Mouse (Mus musculus) heart, adult 2 months (tissue): ENCODE measurements around the gene Slco4a1. TPM values are rescaled to one million over a fixed set of nuclear protein-coding genes. Genes with fewer than 3 reads are reported as not detected.

Experiments
- DNase-seq, 2 experiments: peaks; one replicate each; pipeline ENCODE4 v3.0.0; 2021
- H3K27ac ChIP-seq: fragments of 200-600 bp; 2 replicates; pipeline ENCODE4 v1.8.1; 2022
- H3K27me3 ChIP-seq: fragments of 200-500 bp; 2 replicates; pipeline ENCODE4 v1.6.1; 2012; ENCODE audit warnings: mild to moderate bottlenecking, low read length, inconsistent platforms, mixed read lengths; ENCODE audit not compliant: control insufficient read depth, insufficient read depth
- H3K36me3 ChIP-seq: fragments of 200-500 bp; 2 replicates; pipeline ENCODE4 v1.6.1; 2012; ENCODE audit warnings: low read length, inconsistent platforms; ENCODE audit not compliant: control insufficient read depth, insufficient read depth
- H3K4me1 ChIP-seq: fragments of 200-500 bp; 2 replicates; pipeline ENCODE4 v1.6.1; 2011; ENCODE audit warnings: low read length; ENCODE audit not compliant: control insufficient read depth, insufficient read depth
- H3K4me3 ChIP-seq: fragments of 200-600 bp; 2 replicates; pipeline ENCODE4 v1.8.1; 2022
- H3K79me2 ChIP-seq: fragments of 200-500 bp; replicated peaks from 2 replicates; pipeline ENCODE4 v1.6.1; 2012; ENCODE audit warnings: mild to moderate bottlenecking, inconsistent platforms, low read length, moderate library complexity, mixed read lengths; ENCODE audit not compliant: control insufficient read depth, insufficient read depth
- H3K9ac ChIP-seq: fragments of 200-500 bp; 2 replicates; pipeline ENCODE4 v1.6.1; 2012; ENCODE audit warnings: low read depth, mild to moderate bottlenecking, control low read depth, inconsistent platforms, low read length, mixed read lengths
- CTCF ChIP-seq: fragments of 200-600 bp; IDR thresholded peaks from 2 replicates; pipeline ENCODE4 v1.8.1; 2022; ENCODE audit warnings: antibody characterized with exemption, mild to moderate bottlenecking, moderate library complexity
- EP300 ChIP-seq: fragments of 200-500 bp; IDR thresholded peaks from 2 replicates; pipeline ENCODE4 v1.6.1; 2011; ENCODE audit warnings: low read depth, low read length, control low read depth; ENCODE audit not compliant: insufficient read depth
- POLR2A ChIP-seq: fragments of 200-500 bp; IDR thresholded peaks from 2 replicates; pipeline ENCODE4 v1.6.1; 2011; ENCODE audit warnings: mild to moderate bottlenecking, low read depth, low read length, control low read depth; ENCODE audit not compliant: insufficient read depth
- whole genome bisulfite sequencing: fragments of 180-500 bp; shearing (Covaris S2); methylation state at CpG from one replicate; pipeline ENCODE4 v1.1.7; 2018; 5-methylcytosine and 5-hydroxymethylcytosine counted together
- intact Hi-C: fragments of 180-260 bp; cut with DNase I; formaldehyde crosslinking; loops from one replicate; pipeline ENCODE4 v1.15.1; 2025
- polyA plus RNA-seq: library from polyadenylated mRNA; depleted of rRNA; stranded (reverse); fragments of >200 nt; gene quantifications from 2 replicates; pipeline ENCODE4 v1.2.3, GENCODE M21; 2012
- total RNA-seq, 2 experiments: library from RNA; stranded (reverse); gene quantifications; 2 replicates each; pipeline ENCODE4 v1.2.3; 2021

Slco4a1 gene
- total and polyA plus RNA-seq, 3 experiments, result 0.94 TPM; not detected in 2

- TF ChIP-seq CTCF (no peak), EP300 (no peak), POLR2A (no peak)
- H3K27me3 ChIP-seq, result no peaks in the 10 kb centered on the region; the same call in 1 of the 2 replicates
- 61% methylated on average over 10 of the region's 10 CpGs for WGBS
- no peak overlapping the region for H3K9ac ChIP-seq
- intact Hi-C loops, result no loop called here
- H3K36me3 ChIP-seq, result no peaks in the 10 kb centered on the region
- no peak overlapping the region for H3K4me3 ChIP-seq
- no peaks in the 10 kb centered on the region for H3K79me2 ChIP-seq
- DNase-seq, result no peak
- H3K4me1 ChIP-seq, result no peaks in the 10 kb centered on the region
- no peak overlapping the region for H3K27ac ChIP-seq
Observed at GRCm38 (mm10) chr2:180432751-180433150, 23.3 kb upstream of the Slco4a1 start.

- Histone ChIP-seq H3K27ac (no peak overlapping the region), H3K4me3 (no peak overlapping the region), H3K9ac (no peak overlapping the region), H3K36me3 (no peaks in the 10 kb centered on the region), H3K27me3 (no peaks in the 10 kb centered on the region; the same call in 1 of the 2 replicates), H3K79me2 (no peaks in the 10 kb centered on the region), H3K4me1 (no peaks in the 10 kb centered on the region)
- WGBS, result 84% methylated on average over 7 of the region's 7 CpGs
- TF ChIP-seq POLR2A (no peak), CTCF (no peak), EP300 (no peak)
- intact Hi-C loops, result no loop called here
- no peak for DNase-seq
Observed at GRCm38 (mm10) chr2:180433350-180433749, 22.7 kb upstream of the Slco4a1 start.

GRCm38 (mm10) chr2:180435341-180435926, 20.6 kb upstream of the Slco4a1 start:
- 69% methylated on average over 4 of the region's 4 CpGs for WGBS
- no peaks in the 10 kb centered on the region for H3K4me1 ChIP-seq
- H3K27ac ChIP-seq, result no peak overlapping the region
- H3K4me3 ChIP-seq, result no peak overlapping the region
- intact Hi-C loops, result no loop called here
- no peak for TF ChIP-seq POLR2A
- TF ChIP-seq CTCF, result no peak
- TF ChIP-seq EP300, result no peak
- H3K27me3 ChIP-seq, result no peaks in the 10 kb centered on the region
- H3K36me3 ChIP-seq, result no peaks in the 10 kb centered on the region
- no peak for DNase-seq
- H3K79me2 ChIP-seq, result no peaks in the 10 kb centered on the region
- no peak overlapping the region for H3K9ac ChIP-seq

DNA sequence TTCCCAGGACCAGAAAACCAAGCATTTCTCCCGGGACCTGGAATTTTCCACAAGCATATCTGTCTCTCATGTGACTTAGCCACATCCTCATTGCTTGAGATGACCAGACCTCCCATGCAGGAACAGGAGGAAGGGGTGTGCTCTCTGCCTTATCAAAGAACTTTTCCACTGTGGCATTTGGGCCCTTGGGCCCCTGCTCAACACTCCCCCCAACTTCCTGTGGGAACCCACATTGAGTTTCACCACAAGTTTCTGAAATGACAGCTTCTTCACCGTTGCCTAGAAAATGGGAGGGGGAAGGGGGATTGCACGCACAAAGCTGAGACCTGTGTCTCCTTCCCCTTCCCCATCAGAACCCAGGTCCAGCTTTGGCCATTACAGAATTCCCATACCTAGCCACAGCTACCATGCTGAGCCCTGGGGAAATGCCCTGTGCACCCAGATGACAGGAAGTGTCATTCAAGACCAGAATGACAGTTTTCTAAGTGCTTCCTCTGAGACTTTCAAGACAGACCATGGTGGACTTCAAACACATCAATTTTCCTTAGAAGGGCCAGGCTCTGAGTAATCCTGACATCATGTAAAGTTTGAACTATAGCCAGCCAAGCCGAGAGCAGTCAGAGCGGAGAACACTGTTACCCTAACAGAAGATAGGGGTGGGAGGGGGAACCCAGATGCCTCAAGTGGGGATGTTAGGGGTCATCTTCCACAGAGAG, 18.7 kb upstream of the Slco4a1 start:
- Histone ChIP-seq H3K4me1 (peaks cover 3% of the 10 kb centered on the region), H3K36me3 (no peaks in the 10 kb centered on the region), H3K4me3 (no peak overlapping the region), H3K27me3 (no peaks in the 10 kb centered on the region), H3K9ac (no peak overlapping the region), H3K27ac (no peak overlapping the region), H3K79me2 (no peaks in the 10 kb centered on the region)
- TF ChIP-seq CTCF, result no peak
- no peak for TF ChIP-seq POLR2A
- TF ChIP-seq EP300, result no peak
- DNase-seq, result no peak
- WGBS, result 44% methylated on average over 5 of the region's 5 CpGs
- intact Hi-C loops, result no loop called here

- Histone ChIP-seq H3K27me3 (no peaks in the 10 kb centered on the region), H3K27ac (no peak overlapping the region), H3K9ac (no peak overlapping the region), H3K79me2 (no peaks in the 10 kb centered on the region), H3K4me1 (peaks cover 4% of the 10 kb centered on the region), H3K36me3 (no peaks in the 10 kb centered on the region), H3K4me3 (no peak overlapping the region)
- intact Hi-C loops, result no loop called here
- 59% methylated on average over 3 of the region's 3 CpGs for WGBS
- TF ChIP-seq CTCF, result no peak
- DNase-seq, result no peak
Observed at GRCm38 (mm10) chr2:180439791-180440190, 16.3 kb upstream of the Slco4a1 start.

DNA sequence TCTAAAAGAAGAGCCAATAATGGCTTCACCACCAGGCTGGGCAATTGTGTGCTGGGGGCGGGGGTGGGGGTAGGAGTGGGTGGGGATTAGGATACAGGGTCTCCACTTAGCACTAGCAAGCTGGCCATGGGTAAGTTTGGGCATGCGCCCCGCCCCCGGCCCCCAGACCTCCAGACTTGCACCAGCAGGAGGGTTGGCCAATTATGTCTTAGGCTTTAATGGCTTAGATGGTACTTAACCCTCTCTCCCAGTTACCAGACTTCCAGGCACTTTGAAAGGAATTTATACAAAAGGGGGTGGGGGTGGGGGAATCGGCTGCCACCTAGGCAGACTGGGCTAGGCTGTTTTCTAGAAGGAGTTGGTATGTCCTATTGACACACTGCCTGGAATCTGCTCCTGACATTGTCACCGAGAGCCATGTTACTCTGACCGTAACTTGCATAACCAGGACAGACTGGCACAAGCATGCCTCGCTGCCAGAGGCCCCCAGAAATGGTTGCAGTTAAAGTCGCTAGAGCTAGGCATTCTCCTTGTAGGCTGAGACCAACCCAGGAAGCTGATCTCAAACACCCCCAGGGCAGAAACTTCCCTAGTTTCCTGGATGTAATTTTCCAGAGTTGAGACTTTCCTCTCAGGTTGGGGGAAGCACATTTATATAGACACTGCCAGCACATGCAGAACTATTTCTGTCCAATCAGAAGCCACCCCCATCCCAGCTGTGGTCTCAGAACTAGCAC, 15.3 kb upstream of the Slco4a1 start:
- no peak for TF ChIP-seq CTCF
- no peak for TF ChIP-seq POLR2A
- TF ChIP-seq EP300, result no peak
- intact Hi-C loops, result no loop called here
- H3K36me3 ChIP-seq, result no peaks in the 10 kb centered on the region
- 53% methylated on average over 9 of the region's 9 CpGs for WGBS
- H3K79me2 ChIP-seq, result no peaks in the 10 kb centered on the region
- H3K4me3 ChIP-seq, result no peak overlapping the region
- peaks cover 4% of the 10 kb centered on the region for H3K4me1 ChIP-seq
- no peak for DNase-seq
- no peaks in the 10 kb centered on the region for H3K27me3 ChIP-seq
- no peak overlapping the region for H3K27ac ChIP-seq
- no peak overlapping the region for H3K9ac ChIP-seq
